Mouse (Mus musculus) testis, adult 2 months (tissue): ENCODE measurements at regions not wholly inside any gene's neighbourhood (a gene's known extent, or its start where the extent isn't known, plus 50 kb on each side); places are given as distances from the start of the nearest gene placed in this dataset.
"Not testable (repeated sequence)": the region's sequence is repeated elsewhere in the genome, so short reads cannot be mapped to it uniquely, and the experiment has no call there.

Source experiments
- H3K27ac ChIP-seq: fragments of 200-500 bp; 2 replicates; pipeline ENCODE4 v1.5.1; 2012; ENCODE audit warnings: low read depth, low read length; ENCODE audit not compliant: control insufficient read depth, insufficient read depth
- H3K27me3 ChIP-seq: fragments of 200-500 bp; 2 replicates; pipeline ENCODE4 v1.6.1; 2012; ENCODE audit warnings: mild to moderate bottlenecking, low read length, moderate library complexity; ENCODE audit not compliant: control insufficient read depth, insufficient read depth
- H3K36me3 ChIP-seq: fragments of 200-500 bp; 2 replicates; pipeline ENCODE4 v1.6.1; 2012; ENCODE audit warnings: mild to moderate bottlenecking, low read length; ENCODE audit not compliant: control insufficient read depth, insufficient read depth
- H3K4me1 ChIP-seq: fragments of 200-500 bp; 2 replicates; pipeline ENCODE4 v1.6.1; 2012; ENCODE audit warnings: low read length; ENCODE audit not compliant: control insufficient read depth, insufficient read depth
- H3K4me3 ChIP-seq: fragments of 200-500 bp; 2 replicates; pipeline ENCODE4 v1.5.1; 2012; ENCODE audit warnings: low read depth, mild to moderate bottlenecking, low read length, moderate library complexity, mixed read lengths; ENCODE audit not compliant: control insufficient read depth
- CTCF ChIP-seq: fragments of 200-500 bp; IDR thresholded peaks from 2 replicates; pipeline ENCODE4 v1.5.1; 2012; ENCODE audit warnings: low read depth, mild to moderate bottlenecking, inconsistent platforms, low read length, moderate library complexity; ENCODE audit not compliant: control insufficient read depth, insufficient read depth, insufficient replicate concordance
- POLR2A ChIP-seq: fragments of 200-500 bp; IDR thresholded peaks from 2 replicates; pipeline ENCODE4 v1.6.1; 2012; ENCODE audit warnings: low read depth, mild to moderate bottlenecking, inconsistent platforms, low read length, moderate library complexity; ENCODE audit not compliant: control insufficient read depth

DNA sequence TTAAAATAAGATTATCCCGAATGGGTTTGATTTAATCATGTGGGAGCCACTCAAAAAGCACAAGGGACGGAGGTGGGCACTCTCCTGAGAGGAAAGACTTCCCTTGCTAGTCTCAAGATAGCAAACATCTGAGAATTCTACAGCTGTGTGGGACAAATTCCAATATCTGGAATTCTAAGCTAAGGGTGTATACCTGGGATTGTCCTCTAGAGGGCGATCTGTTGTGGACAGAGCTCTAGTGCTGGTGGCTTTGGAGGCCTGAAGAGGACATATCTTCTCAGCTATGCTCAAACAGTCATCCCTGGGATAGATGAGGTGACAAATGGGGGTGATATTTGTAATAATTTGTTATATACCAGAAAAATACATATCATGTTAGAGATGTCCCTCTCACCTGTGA, 132.8 kb upstream of the Rasgrp1 start:
- Histone ChIP-seq H3K4me1 (no peaks in the 10 kb centered on the region), H3K36me3 (no peaks in the 10 kb centered on the region), H3K4me3 (no peak overlapping the region), H3K27ac (no peak overlapping the region), H3K27me3 (no peaks in the 10 kb centered on the region)
- TF ChIP-seq POLR2A (no peak), CTCF (no peak)

DNA sequence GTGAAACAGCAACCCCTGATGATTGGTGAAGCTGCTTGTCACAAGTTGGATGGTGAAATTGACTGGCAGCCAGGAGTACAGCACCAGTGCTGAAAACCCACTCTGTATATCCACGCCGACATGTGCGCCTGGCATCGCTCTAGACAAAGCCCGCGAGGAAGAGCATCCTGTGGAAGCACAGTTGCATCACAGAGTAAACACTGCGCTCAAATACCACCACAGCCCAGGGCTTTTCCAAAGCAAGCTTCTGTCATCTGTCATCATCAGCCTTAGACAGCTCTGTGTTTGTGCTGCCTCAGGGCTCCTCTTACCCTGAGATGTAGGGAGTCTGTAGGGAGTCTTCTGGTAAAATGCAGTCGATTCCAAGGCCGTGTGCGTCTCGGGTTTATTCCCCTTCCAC, 134.7 kb upstream of the Rasgrp1 start:
- H3K4me1 ChIP-seq, H3K36me3 ChIP-seq, H3K27ac ChIP-seq, H3K4me3 ChIP-seq, H3K27me3 ChIP-seq: not testable (repeated sequence)

DNA sequence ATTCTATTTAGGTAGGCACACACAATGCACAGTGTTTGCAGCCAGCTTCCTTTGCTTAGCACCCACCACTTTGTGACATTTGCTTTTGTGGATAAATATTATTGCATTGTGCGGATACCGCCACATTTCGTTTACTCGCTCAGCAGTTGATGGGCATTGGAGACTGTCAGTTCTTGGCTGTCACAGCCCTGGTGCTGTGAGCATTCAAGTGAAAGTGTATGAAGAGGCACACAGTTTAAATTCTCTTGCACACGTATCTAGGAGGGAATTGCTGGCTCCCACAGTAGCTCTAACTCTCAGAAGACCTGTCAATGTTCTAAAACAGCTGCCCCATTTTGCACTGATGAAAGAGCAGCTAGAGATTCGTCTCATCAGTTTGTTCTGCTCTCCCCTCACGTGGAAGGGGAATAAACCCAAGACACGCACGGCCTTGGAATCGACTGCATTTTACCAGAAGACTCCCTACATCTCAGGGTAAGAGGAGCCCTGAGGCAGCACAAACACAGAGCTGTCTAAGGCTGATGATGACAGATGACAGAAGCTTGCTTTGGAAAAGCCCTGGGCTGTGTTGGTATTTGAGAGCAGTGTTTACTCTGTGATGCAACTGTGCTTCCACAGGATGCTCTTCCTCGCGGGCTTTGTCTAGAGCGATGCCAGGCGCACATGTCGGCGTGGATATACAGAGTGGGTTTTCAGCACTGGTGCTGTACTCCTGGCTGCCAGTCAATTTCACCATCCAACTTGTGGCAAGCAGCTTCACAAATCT, 136.6 kb upstream of the Rasgrp1 start:
- H3K27ac ChIP-seq, H3K36me3 ChIP-seq, H3K4me3 ChIP-seq, H3K4me1 ChIP-seq, H3K27me3 ChIP-seq: not testable (repeated sequence)

DNA sequence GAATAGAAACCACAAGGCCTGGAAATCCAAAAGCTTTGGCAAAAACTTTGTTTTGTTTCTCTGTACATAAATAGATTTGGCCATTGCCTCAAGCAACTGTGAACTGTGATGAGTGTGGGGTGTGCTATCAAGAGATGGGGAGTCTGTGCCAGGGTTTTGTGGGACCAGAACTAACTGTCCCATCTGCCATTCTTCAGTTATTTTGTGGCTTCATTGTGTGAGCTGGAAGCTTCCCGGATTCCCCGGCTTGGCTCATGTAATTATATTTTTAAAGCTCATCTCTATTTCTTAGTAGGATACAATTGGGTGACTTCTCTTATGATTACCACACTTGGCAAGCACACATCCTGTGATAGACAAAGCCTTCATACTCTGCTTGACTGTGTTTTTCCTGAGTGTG, 143.6 kb upstream of the Rasgrp1 start:
- Histone ChIP-seq H3K36me3 (no peaks in the 10 kb centered on the region), H3K27me3 (no peaks in the 10 kb centered on the region), H3K27ac (no peak overlapping the region), H3K4me3 (no peak overlapping the region), H3K4me1 (no peaks in the 10 kb centered on the region)
- TF ChIP-seq POLR2A, result no peak
- TF ChIP-seq CTCF, result no peak

DNA sequence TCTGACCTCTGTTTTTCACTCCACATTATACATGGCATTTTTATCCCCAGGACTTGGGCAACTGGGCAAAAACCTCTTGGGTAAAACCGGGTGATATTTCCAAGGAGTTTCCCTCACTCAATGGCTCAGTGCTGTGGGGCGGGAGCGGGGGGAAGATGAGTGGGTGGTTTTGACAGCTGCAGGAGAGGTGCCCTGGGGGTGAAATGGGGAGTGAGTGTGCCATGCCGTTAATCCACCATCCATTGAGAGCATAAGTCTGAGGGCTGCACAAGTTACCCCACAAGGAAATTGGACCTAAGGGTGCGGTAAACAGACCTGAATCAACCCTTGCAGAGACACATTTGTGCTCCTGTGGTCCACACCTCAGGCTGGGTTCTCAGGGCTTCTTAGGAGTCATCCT, 155.8 kb upstream of the Rasgrp1 start:
- no peak for TF ChIP-seq POLR2A
- no peak for TF ChIP-seq CTCF
- Histone ChIP-seq H3K4me3 (no peak overlapping the region), H3K27me3 (no peaks in the 10 kb centered on the region), H3K4me1 (no peaks in the 10 kb centered on the region), H3K36me3 (no peaks in the 10 kb centered on the region), H3K27ac (no peak overlapping the region)

DNA sequence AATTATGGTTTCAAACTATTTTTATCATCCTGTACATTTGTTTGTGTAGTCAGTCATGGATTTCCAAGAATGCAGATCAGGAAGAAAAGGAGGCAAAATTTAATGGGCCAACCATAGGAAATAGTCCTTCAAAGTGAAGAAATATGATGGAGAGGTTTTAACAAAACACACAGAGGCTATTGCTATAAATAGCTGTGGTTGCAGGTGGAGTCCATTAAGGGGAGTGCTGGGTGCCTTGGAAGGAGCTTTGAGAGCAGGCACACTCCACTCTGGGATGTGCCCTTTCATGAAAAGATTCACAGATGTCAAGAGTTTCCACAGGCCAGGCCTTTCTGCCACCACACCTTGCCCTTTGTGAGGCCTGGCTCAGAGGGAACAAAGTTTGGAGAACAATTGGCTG, 159.8 kb upstream of the Rasgrp1 start:
- TF ChIP-seq CTCF, result no peak
- no peak for TF ChIP-seq POLR2A
- H3K27ac ChIP-seq, result no peak overlapping the region
- no peaks in the 10 kb centered on the region for H3K36me3 ChIP-seq
- H3K27me3 ChIP-seq, result no peaks in the 10 kb centered on the region
- no peaks in the 10 kb centered on the region for H3K4me1 ChIP-seq
- no peak overlapping the region for H3K4me3 ChIP-seq

DNA sequence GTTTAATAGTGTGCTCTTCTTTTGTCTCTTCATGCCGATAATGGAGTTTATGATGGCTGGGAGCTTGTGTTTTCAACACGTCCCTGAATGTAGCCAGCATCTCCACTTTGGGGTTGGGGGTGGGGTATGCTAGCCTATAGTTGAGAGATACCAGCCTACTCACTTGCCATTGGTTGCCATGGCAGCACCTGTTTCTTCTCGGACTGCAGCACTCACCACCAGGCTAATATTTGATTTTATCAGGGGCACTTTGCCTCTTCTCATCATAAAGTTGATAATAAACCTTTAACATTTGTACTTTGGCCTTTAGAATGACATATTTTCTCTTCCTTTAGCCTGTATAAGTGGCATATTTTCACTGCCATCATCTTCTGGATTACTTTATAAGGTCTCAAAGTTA, 168.9 kb upstream of the Rasgrp1 start:
- Histone ChIP-seq H3K36me3 (no peaks in the 10 kb centered on the region), H3K27ac (no peak overlapping the region), H3K4me1 (no peaks in the 10 kb centered on the region), H3K27me3 (no peaks in the 10 kb centered on the region), H3K4me3 (no peak overlapping the region)
- TF ChIP-seq CTCF, result no peak
- TF ChIP-seq POLR2A, result no peak

DNA sequence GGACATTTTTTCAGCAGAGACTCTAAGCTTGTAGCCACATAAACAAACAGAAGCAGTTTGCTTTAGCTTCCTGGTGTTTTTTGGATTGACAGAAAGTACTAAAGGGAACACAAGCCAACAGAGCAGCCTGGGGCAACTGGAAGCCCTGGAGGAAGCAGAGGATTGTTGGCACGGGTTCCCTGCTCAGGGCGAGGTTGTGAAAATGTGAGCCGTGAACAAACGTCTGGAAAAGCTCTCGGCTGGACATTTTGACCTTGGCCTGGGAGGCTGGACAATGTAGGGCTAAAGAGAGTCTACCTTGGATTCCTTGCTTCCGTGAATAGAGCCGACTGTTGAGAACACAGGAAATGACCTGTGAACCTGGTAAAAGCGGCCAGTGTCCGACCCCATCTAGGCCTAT, 169.8 kb upstream of the Rasgrp1 start:
- H3K27me3 ChIP-seq, result no peaks in the 10 kb centered on the region
- no peak overlapping the region for H3K4me3 ChIP-seq
- H3K27ac ChIP-seq, result no peak overlapping the region
- H3K36me3 ChIP-seq, result no peaks in the 10 kb centered on the region
- TF ChIP-seq POLR2A (no peak), CTCF (no peak)
- H3K4me1 ChIP-seq, result no peaks in the 10 kb centered on the region
